Mouse (Mus musculus): ENCODE measurements around the gene Larp4b. TPM values are rescaled to one million over a fixed set of nuclear protein-coding genes. Genes with fewer than 3 reads are reported as not detected.
A peak's percentile ranks its signal among the peaks of the same experiment; 100 is the strongest.

Gene Larp4b
- total RNA-seq, 2 experiments from 2014 or later, result 74.6 to 77.8 TPM

DNA sequence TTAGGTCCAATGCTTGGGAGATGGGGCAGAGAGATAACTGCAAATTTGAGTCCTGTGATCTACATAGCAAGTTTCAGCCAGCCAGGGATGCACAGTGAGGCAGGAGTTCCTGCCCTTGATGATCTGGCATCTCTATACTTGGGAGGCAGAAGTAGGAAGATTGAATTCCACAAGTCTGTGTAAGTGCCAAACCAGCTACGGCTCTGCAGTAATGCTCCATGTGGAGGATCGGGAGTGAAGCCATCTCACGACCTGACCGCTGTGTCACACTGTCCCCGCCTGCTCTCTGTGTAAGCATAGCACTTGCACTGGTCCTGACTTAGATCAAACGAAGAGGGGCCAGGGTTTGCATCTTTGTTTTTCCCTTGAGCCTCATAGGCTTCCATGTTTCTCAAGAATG, 75.9 kb downstream of the Larp4b start:
- no peak for DNase-seq (ENCODE audit: low spot score in 2 of 2)

GRCm38 (mm10) chr13:9170726-9171125, 77.0 kb downstream of the Larp4b start:
- peak in 1 of 2 experiments; percentile 33 for DNase-seq (ENCODE audit: low spot score in 2 of 2)

More for the DNA sequence above, 75.9 kb downstream of the Larp4b start:
- intact Hi-C loops (cut with DNase I), result no loop called here

DNA sequence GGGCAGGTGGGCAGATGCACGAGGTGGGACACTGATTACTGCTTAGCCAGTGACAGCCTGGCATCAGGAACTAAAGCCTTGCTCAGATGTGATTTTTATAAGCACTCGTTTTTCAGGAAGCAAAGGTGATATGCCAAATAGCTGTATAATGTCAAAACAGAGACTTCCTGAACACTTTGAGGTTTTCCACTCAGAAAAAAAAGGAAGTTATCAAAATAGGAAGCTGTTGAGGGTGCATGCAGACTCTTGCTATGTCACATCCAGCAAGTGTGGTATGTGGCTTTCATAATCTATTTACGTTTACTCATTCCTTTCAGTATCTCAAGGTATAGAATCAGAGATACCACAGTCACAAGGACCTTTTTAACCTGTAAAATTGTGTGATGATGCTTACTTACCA, 79.7 kb downstream of the Larp4b start:
- intact Hi-C loops (cut with DNase I), result no loop called here
- DNase-seq (ENCODE audit: low spot score in 2 of 2), result no peak

More at GRCm38 (mm10) chr13:9170726-9171125, 77.0 kb downstream of the Larp4b start:
- intact Hi-C loops (cut with DNase I), result no loop called here

DNA sequence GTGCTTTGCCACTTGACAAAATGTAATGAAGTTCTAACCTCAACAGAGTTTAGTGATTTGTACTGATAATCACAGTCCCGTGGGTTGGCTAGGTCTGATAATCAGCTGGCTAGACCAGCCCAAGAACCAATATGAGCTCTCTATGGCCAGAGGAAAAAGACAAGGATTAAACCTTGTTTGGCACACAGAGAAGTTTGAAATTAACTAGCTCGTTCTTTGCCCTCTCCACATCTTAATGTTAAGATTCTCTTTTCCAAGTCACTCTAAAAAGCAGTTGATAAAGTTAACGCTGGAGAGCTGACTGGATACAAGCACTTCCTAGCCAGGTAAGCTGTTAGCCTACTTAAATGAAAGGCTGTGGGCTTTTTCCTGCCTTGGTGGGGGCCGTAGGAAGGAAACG, 81.5 kb downstream of the Larp4b start:
- no peak for DNase-seq (ENCODE audit: low spot score in 2 of 2)
- intact Hi-C loops (cut with DNase I), result no loop called here

GRCm38 (mm10) chr13:9178270-9178669, 84.6 kb downstream of the Larp4b start:
- intact Hi-C loops (cut with DNase I), result no loop called here
- DNase-seq (ENCODE audit: low spot score in 2 of 2), result no peak

DNA sequence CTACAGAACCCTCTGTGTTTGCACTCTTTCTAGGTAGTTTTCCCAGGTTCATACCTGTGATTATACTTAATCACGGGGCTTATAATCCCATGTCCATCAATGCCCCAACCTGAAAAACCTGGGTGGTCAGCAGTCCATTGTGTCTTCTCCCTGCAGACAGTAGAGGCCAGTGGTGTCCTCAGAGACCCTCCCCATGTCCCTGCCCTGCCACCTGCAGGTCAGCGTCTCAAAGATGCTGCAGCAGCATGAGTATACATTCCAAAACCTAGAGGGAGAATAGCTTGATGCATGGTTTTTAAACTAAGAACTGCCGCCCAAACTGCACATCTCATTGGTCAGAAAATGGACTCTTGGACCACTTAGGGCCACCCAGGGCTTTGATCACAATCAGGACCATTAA, 85.0 kb downstream of the Larp4b start:
- intact Hi-C loops (cut with DNase I), result no loop called here
- no peak for DNase-seq (ENCODE audit: low spot score in 2 of 2)

DNA sequence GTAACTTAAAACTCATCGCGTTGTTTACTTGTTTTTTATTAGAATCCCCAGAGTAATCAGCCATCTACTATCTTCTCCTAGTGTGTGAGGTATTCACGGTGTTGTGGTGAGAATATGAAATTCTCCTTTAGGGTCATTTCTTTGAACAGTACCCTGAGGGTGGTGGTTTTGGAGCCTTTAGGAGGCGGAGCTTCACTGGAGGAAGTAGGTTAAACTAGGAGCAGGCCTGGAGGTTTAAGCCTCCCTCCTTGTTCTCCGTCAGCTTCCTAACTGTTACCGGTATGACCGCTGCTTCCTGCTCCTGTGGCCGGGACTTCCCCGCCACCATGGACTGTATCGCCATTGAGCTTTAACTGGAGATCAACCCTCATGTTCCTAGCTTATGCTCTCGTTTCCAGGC, 86.5 kb downstream of the Larp4b start:
- intact Hi-C loops (cut with DNase I), result loop anchor here (2.0 kb wide), 1 partner anchor 667 kb away; no protein-coding TSS in a partner anchor
- DNase-seq (ENCODE audit: low spot score in 2 of 2), result no peak

GRCm38 (mm10) chr13:9181106-9181505, 87.4 kb downstream of the Larp4b start:
- no peak for DNase-seq (ENCODE audit: low spot score in 2 of 2)
- intact Hi-C loops (cut with DNase I), result loop anchor here (2.0 kb wide), 1 partner anchor 666 kb away; no protein-coding TSS in a partner anchor

DNA sequence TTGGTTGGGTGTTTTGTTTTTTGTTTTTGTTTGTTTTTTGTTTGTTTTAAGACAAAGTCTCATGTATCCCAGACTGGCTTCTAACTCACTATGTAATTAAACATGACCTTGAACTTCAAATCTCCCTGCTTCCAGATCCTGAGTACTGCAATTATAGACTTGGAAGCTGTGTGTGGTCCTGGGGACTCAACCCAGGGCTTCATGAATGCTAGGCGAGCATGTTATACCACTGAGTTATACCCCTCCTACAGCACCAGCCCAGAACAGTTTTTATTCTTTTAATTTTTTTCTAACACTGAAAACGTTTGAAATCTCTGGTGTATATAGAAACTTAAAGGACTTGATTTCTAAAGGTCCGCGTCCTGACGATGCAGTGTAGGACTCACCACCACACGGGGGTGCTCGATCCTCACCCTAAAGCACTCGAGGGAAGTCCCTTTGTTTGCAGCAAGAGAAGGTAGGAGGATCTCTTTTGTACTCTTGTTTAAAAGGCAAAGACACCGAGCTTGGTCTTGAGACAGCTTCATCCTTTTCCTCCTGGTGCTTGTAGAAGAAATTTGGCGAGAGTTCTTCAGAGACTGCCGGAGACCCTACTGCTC, 88.1 kb downstream of the Larp4b start:
- peak; percentile 83 to 88 for DNase-seq (ENCODE audit: low spot score in 2 of 2)
- intact Hi-C loops (cut with DNase I), result loop anchor here (1.0 to 2.0 kb wide), 2 partner anchors 286 to 665 kb away; no protein-coding TSS in a partner anchor

DNA sequence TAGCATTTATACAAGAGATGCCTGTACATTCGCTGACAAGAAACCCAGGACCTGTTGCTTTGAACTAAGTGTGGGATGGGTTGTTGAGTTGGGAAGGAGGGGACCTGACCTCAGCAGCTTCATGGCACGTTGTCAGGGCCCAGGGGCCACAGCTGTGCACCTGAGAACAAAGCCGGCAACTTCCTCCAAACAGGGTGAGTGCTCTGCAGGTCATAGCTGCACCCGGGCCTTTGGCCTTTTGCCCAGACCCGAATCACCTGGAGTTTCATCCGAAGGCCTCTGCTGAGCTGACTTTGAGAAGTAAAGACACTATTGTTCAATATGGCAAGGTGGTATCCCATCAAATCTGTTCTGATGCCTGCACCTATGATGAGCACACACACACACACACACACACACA, 90.6 kb downstream of the Larp4b start:
- no peak for DNase-seq (ENCODE audit: low spot score in 2 of 2)
- intact Hi-C loops (cut with DNase I), result no loop called here

DNA sequence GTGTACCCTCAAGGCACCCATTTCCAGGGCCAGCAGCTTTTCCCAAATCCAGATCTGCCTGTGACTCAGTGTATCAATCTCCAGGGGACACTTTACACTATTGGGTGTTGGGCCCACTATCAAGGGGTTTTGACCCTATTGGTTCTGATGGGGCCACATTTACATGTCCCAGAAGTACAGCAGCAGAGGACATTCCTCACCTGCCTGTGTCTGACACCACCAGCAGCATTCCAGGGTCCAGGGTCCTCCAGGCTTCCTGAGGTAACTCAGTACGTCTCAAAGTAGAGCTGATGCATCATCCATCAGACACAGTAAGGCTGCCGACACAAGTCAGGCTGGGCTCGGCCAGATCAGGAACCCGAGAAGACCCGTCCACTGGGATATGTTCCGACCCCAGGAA, 91.0 kb downstream of the Larp4b start:
- no peak for DNase-seq (ENCODE audit: low spot score in 2 of 2)
- intact Hi-C loops (cut with DNase I), result no loop called here

DNA sequence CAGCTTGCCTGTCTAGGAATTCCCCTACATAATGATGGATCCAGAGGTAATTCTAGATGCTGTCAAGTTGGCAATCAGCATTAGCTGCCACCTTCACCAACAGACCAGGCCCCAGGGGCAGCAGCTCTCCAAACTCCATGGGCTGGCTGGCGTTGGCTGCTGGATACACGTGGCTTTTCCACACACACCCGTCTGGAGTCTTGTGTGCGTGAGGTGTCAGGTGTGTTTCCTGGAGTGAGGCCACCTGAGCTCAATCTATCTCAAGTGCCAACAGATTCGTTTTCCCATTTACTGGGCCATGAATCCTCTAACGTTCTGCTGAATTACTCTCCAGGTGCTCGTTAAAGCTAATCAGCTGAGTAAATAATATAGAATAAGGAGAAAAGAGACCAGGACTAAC, 93.5 kb downstream of the Larp4b start:
- intact Hi-C loops (cut with DNase I), result no loop called here
- peak in 1 of 2 experiments; percentile 1 for DNase-seq (ENCODE audit: low spot score in 2 of 2)

DNA sequence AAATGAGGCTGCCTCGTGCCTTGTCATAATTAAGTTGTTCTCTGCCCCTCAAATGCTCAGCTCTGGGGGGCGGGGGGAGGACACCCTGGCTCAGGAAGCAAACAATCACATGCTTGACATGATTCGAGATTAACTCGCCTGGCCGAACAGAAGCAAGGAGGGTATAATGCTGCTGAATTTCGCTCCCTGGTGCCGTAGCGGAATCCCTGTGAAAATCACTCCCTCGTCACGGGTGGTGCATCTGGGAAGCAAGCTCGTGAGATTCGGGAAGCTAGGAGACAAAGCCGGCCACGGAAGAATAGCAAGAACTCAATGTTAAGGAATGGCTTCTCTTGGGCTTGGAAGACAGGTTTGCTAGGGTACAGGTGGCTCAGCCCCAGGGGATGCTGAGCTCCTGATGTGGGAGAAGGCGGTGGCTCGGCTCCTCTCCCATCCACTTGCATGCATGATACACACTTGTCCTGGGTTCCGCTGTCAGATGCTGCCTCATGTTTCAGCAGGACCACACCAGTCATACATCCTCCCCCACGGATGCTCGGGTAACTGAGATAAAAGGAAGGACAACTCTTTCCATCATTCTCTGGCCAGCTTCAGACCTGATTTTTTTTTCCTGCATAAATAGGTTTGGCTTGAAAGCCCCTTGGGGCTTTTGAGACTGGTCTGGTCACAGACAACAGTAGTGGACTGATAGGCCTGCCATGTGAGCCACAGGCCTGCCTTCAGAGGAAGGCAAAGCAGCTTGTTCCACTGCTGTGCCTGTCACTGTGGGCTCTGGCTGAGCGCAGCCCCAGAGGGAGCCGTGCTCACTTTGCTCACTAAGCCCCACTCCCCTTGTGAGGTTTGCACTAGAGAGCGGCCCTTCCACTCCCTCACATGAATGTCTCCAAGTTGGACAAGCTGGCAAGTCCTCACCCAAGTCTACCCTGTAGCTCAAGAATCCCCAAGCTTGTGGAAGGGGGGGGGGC, 94.2 kb downstream of the Larp4b start:
- intact Hi-C loops (cut with DNase I), result no loop called here
- peak in 1 of 2 experiments; percentile 12 for DNase-seq (ENCODE audit: low spot score in 2 of 2)

GRCm38 (mm10) chr13:9189481-9189880, 95.8 kb downstream of the Larp4b start:
- peak in 1 of 2 experiments; percentile 0 for DNase-seq (ENCODE audit: low spot score in 2 of 2)
- intact Hi-C loops (cut with DNase I), result no loop called here

DNA sequence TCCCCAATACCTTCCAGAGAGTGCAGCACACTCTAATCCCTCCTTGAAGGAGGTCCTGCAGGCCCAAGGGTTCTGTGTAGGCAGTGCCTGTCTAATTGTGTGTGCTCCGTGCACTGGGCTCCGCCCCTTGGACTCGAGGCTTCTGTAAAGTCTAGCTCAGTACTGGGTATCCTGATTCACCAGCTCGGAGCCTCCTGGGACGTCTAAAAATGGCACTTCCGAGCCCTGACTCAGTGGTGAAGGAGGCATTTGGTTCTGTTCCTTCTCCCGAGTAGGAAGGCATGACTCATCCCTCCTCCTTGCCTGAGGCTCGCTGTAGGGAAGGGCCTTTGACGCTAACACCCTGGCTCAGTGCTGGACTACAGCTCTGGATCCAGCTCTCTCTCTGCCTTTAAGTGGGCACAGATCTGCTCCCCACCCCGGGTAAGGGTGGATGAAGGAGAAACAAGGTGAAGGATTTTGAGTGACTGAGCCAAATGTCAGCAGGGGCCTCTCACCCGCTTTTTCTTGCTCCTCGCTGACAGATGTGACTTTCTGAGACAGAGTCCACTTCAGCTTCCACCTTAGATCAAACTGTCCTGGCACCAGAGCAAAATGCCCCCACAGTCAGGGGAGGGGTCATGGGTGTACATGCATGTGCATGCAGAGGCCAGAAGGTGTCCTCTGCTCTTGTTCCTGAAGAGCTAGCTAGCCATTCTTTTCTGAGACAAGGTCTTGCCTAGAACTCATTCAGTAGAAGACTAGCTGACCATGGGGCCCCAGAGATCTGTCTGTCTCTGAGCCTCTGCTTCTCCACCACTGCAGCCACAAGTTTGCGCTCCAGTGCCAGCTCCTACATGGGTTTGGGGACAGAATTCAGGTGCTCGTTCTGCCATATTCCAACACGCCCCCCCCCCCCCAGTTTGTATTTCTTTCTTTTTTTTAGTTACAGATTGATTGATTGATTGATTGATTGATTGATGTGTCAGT, 97.8 kb downstream of the Larp4b start:
- peak; percentile 78 to 98 for DNase-seq (ENCODE audit: low spot score in 2 of 2)
- intact Hi-C loops (cut with DNase I), result loop anchor here (1.0 kb wide), 2 partner anchors 48 to 85 kb away; partner anchors contain the start of gene Dip2c

GRCm38 (mm10) chr13:9192797-9193330, 99.2 kb downstream of the Larp4b start:
- DNase-seq (ENCODE audit: low spot score in 2 of 2), result no peak
- intact Hi-C loops (cut with DNase I), result no loop called here

DNA sequence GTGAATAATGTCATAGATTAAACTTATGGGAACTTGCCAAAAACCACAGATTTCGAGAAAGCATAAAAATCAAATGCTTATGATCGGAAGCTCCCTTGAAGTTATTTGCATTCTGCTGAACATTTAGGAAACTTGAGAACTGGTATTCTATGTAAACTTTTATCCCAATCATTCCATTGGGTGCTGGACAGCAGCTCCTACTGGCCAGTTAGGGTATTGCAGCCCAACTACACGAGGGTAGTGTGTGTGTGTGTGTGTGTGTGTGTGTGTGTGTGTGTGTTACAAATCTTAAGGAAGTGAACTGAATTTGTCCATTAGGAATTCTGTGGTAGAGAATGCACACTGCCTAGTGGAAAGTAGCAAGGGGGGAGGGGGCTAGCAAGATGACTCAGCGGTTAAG, 101.0 kb downstream of the Larp4b start:
- DNase-seq (ENCODE audit: low spot score in 2 of 2), result no peak
- intact Hi-C loops (cut with DNase I), result no loop called here

DNA sequence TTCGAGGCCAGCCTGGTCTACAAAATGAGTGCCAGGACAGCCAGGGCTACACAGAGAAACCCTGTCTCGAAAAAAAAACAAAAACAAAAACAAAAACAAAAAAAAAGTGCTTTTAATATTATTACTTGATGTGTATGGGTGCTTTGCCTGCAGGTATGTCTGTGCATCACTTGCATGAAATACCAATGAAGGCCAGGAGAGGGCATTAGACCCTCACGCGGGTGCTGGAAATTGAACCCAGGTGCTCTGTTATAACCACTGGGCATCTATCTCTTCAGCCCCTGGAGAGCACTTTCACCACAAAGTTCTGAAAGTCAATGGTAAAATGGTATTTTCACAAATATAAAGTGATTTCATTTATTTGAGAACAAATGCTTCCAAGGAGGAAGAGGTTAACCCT, 101.9 kb downstream of the Larp4b start:
- peak in 1 of 2 experiments; percentile 0 for DNase-seq (ENCODE audit: low spot score in 2 of 2)

DNA sequence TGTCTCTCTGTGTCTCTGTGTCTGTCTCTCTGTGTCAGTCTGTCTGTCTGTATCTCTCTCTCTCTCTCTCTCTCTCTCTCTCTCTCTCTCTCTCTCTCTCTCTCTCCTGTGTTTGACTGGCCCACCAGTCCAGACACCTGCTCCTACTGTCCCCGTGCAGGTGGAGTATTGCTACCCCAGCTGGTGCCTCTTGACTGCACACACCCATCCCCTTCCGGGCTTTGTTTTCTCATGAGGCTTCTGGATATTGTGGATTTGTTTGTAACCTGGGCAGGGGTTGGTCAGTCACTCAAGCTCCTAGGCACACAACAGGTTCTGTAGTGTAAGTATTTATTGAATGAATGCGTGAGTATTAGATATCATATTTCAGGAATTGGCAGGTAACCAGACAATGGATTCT, 104.4 kb downstream of the Larp4b start:
- intact Hi-C loops (cut with DNase I), result no loop called here
- no peak for DNase-seq (ENCODE audit: low spot score in 2 of 2)

More for the DNA sequence above, 101.9 kb downstream of the Larp4b start:
- intact Hi-C loops (cut with DNase I), result no loop called here
